28 mouse cellular contexts compared by ENCODE assay signal in genomic region chr19:59631541-59631940, GRCm38 (mm10).
DNase-seq lines count a peak whose midpoint lies in the region; ATAC-seq and TF ChIP-seq lines count a peak whose summit lies in the region.
"Had no signal": no experiment of that assay in that cellular context is flagged by ENCODE, and none has a peak within 500 bp of the region (broad histone marks: within the 10 kb centered on the region; RNA-seq: fewer than 3 reads in every experiment).

No protein-coding gene starts in this region.

- ATAC-seq in kidney, embryonic 15.5 days (replicated peaks; ENCODE audit: low FRiP score): no peak
- no peak for ATAC-seq in forebrain, postnatal 0 days
- ATAC-seq: forebrain, embryonic 16.5 days; intestine, embryonic 16.5 days; midbrain, embryonic 13.5 days had no signal

- H3K4me3 ChIP-seq in kidney, embryonic 15.5 days (replicated peaks): no peak overlapping the region
- H3K4me3 ChIP-seq in forebrain, postnatal 0 days (ENCODE audit: low read depth, low read length): no peak overlapping the region
- H3K4me3 ChIP-seq: erythroblast, embryonic 14.5 days; heart, embryonic 10.5 days; heart, embryonic 15.5 days; hindbrain, embryonic 12.5 days; layer of hippocampus, adult 2 months; midbrain, embryonic 13.5 days; neural tube, embryonic 15.5 days had no signal

- peak overlapping the region; percentile 90 for H3K27ac ChIP-seq in kidney, embryonic 15.5 days
- no peak overlapping the region for H3K27ac ChIP-seq in forebrain, postnatal 0 days (ENCODE audit: low read depth, low read length)
- H3K27ac ChIP-seq: heart, embryonic 10.5 days; heart, embryonic 15.5 days; hindbrain, embryonic 12.5 days; layer of hippocampus, adult 2 months; liver, embryonic 14.5 days; midbrain, embryonic 13.5 days; neural tube, embryonic 15.5 days had no signal

- H3K9ac ChIP-seq in kidney, embryonic 15.5 days: no peak overlapping the region
- no peak overlapping the region for H3K9ac ChIP-seq in forebrain, postnatal 0 days
- H3K9ac ChIP-seq: heart, embryonic 15.5 days; hindbrain, embryonic 12.5 days; liver, embryonic 14.5 days; midbrain, embryonic 13.5 days; neural tube, embryonic 15.5 days had no signal

- H3K27me3 ChIP-seq in kidney, embryonic 15.5 days: no peaks in the 10 kb centered on the region
- H3K27me3 ChIP-seq in forebrain, postnatal 0 days (ENCODE audit: insufficient read depth, low read length): no peaks in the 10 kb centered on the region
- H3K27me3 ChIP-seq: heart, embryonic 15.5 days; hindbrain, embryonic 12.5 days had no signal

- H3K36me3 ChIP-seq in kidney, embryonic 15.5 days: no peaks in the 10 kb centered on the region
- no peaks in the 10 kb centered on the region for H3K36me3 ChIP-seq in forebrain, postnatal 0 days (ENCODE audit: insufficient read depth)
- H3K36me3 ChIP-seq: heart, embryonic 10.5 days; heart, embryonic 15.5 days; hindbrain, embryonic 12.5 days; midbrain, embryonic 13.5 days; neural tube, embryonic 15.5 days had no signal

- TF ChIP-seq CTCF in forebrain, postnatal 0 days (IDR thresholded peaks at IDR 0.05; ENCODE audit: low read depth): no peak

- H3K4me2 ChIP-seq in kidney, embryonic 15.5 days: no peak overlapping the region
- H3K4me2 ChIP-seq in forebrain, postnatal 0 days (ENCODE audit: low read depth): no peak overlapping the region
- H3K4me2 ChIP-seq: heart, embryonic 15.5 days; hindbrain, embryonic 12.5 days; midbrain, embryonic 13.5 days; neural tube, embryonic 15.5 days had no signal

- peak; percentile 49 for DNase-seq in kidney, adult 11 months
- peak; percentile 54 for DNase-seq in kidney, adult 18-20 months
- DNase-seq in kidney, postnatal 25 days: peak; percentile 30 to 53
- no peak for DNase-seq in cerebellum, postnatal 36 days
- no peak for DNase-seq in lung, postnatal 36 days
- DNase-seq in forebrain, postnatal 0 days: no peak
- DNase-seq: adrenal gland, postnatal 25 days; B cell, adult 2 months; cerebellum, adult 11-12 months; cerebellum, adult 9-11 months; gastrocnemius, postnatal 10 days; left cerebral cortex, postnatal 4 days; lung, adult 2 months; retina, postnatal 1 day; right cerebral cortex, postnatal 25 days; spleen, adult 18-20 months; thymus, postnatal 25 days had no signal

- H3K4me1 ChIP-seq in kidney, embryonic 15.5 days: peaks cover 53% of the 10 kb centered on the region
- no peaks in the 10 kb centered on the region for H3K4me1 ChIP-seq in forebrain, postnatal 0 days (ENCODE audit: insufficient read depth)
- H3K4me1 ChIP-seq: heart, embryonic 15.5 days had no signal

- WGBS in kidney, embryonic 15.5 days: 61% methylated on average over 1 of the region's 1 CpGs
- 66% methylated on average over 1 of the region's 1 CpGs for WGBS in forebrain, postnatal 0 days

- H3K9me3 ChIP-seq in kidney, embryonic 15.5 days (replicated peaks): no peaks in the 10 kb centered on the region
- no peaks in the 10 kb centered on the region for H3K9me3 ChIP-seq in forebrain, postnatal 0 days (ENCODE audit: low read length)
- H3K9me3 ChIP-seq: heart, embryonic 10.5 days; heart, embryonic 15.5 days; hindbrain, embryonic 12.5 days; midbrain, embryonic 13.5 days; neural tube, embryonic 15.5 days had no signal

Comparison
In these comparisons a context has a peak if more than half of its experiments do, and no peak if none do; other contexts are left out.
1. DNase-seq: peak in kidney, adult 11 months (single experiment), kidney, adult 18-20 months (single experiment) and kidney, postnatal 25 days (2 of 2); none in cerebellum, postnatal 36 days (0 of 2), lung, postnatal 36 days (single experiment) and forebrain, postnatal 0 days (single experiment).